Mouse (Mus musculus): ENCODE results near the gene Pcdh17. TPM values are rescaled to one million over a fixed set of nuclear protein-coding genes. Genes with fewer than 3 reads are reported as not detected.

The Pcdh17 gene
- polyA plus RNA-seq, 1 experiment from 2014 or later = 5.7 TPM

DNA sequence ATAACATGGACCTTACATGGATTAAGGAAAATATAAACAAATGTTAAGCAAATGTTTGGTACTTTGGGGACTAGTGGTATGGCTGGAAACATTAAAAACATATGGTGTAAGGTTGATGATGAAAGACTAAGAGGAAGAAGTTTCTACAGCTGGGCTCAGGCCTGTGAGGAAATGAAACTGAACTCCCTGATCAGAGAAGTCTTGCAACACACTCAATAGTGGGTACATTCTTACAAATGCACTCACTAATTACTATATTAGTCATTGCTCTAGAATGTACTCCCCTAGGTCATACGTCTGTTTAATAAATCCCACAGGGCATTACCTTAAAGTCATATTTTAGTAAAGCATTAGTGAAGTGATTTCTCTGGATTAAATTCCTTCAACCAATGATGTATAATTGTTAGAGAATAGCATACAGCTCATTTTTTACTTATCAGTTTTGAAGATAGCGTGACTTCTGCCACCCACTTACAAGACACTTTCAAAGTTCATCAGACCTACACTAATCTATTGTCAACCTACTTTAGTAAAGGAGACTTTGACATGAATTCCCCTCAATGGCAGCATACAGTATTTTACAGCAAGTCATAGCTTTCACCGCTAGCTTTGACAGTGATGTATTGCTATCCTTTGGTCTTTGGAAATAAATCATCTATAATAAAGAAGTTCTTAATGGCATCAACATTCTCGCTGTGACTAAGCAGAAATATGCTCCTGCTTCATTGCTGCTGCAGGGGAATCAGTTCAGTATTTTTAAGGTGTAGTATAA lies 10.9 kb downstream of the Pcdh17 start:
- Histone ChIP-seq H3K36me3 (replicated peaks; ENCODE audit: control insufficient read depth, insufficient read depth, low read depth, low read length) (no peaks in the 10 kb centered on the region), H3K4me2 (ENCODE audit: low read depth, low read length) (no peak overlapping the region), H3K9me3 (replicated peaks; ENCODE audit: control insufficient read depth, low read length) (no peaks in the 10 kb centered on the region), H3K4me1 (ENCODE audit: control insufficient read depth, insufficient read depth, low read length) (no peaks in the 10 kb centered on the region), H3K9ac (replicated peaks; ENCODE audit: low read length) (no peak overlapping the region), H3K27ac (replicated peaks; ENCODE audit: low read depth, low read length) (no peak overlapping the region), H3K27me3 (ENCODE audit: control insufficient read depth, insufficient read depth, low read length) (no peaks in the 10 kb centered on the region), H3K4me3 (ENCODE audit: low read depth, low read length) (no peak overlapping the region)
- WGBS = 60% methylated on average over 4 of the region's 4 CpGs
- no peak for DNase-seq (ENCODE audit: low spot score)
- ATAC-seq (replicated peaks; ENCODE audit: insufficient number of reproducible peaks, low FRiP score, low TSS enrichment, low read depth) = no peak; the same call in 1 of the 2 replicates

DNA sequence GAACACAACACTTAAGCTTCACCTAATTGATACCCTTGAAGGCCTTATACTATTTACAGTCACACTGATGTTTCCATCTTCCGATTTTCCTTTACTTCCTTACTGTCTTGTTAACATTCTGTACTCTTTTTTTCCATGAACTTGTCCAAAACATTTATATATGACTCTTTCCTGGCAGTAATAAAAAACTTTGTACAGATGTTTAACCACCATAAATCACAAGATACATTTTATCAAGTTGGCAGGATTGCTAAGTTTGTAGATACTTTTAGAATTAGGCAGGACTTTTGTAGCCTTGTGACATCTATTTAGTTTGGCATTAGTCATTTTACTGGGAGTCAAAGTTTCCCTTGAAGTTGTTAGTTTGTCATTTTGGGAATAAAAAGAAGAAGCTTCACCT lies 32.1 kb downstream of the Pcdh17 start:
- Histone ChIP-seq H3K4me2 (ENCODE audit: low read depth, low read length) (no peak overlapping the region), H3K9me3 (replicated peaks; ENCODE audit: control insufficient read depth, low read length) (no peaks in the 10 kb centered on the region), H3K9ac (replicated peaks; ENCODE audit: low read length) (no peak overlapping the region), H3K4me1 (ENCODE audit: control insufficient read depth, insufficient read depth, low read length) (no peaks in the 10 kb centered on the region), H3K4me3 (ENCODE audit: low read depth, low read length) (no peak overlapping the region), H3K36me3 (replicated peaks; ENCODE audit: control insufficient read depth, insufficient read depth, low read depth, low read length) (no peaks in the 10 kb centered on the region), H3K27me3 (ENCODE audit: control insufficient read depth, insufficient read depth, low read length) (no peaks in the 10 kb centered on the region), H3K27ac (replicated peaks; ENCODE audit: low read depth, low read length) (no peak overlapping the region)
- no peak for DNase-seq (ENCODE audit: low spot score)
- 72% methylated on average over 1 of the region's 1 CpGs for WGBS
- ATAC-seq (replicated peaks; ENCODE audit: insufficient number of reproducible peaks, low FRiP score, low TSS enrichment, low read depth) = no peak

DNA sequence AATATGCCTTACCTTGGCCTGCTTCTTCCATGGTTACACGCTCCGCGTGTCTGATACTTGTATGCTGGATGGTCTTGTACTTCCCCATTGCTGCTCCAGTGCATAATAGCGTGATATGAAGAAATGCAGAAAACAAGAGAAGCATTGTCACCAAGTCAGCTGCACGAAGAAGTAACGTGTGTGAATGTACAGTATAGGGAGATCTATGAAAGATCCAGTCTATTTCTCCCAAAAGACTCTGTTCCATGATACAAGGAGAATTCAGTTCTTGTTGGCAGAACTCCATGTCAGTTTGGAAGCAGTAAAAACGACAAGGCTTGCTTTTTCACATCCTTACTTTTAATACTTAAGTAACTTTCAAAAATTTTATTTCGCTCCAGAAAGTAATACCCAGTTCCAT lies 33.0 kb downstream of the Pcdh17 start:
- Histone ChIP-seq H3K27me3 (ENCODE audit: control insufficient read depth, insufficient read depth, low read length) (no peaks in the 10 kb centered on the region), H3K4me1 (ENCODE audit: control insufficient read depth, insufficient read depth, low read length) (no peaks in the 10 kb centered on the region), H3K9ac (replicated peaks; ENCODE audit: low read length) (no peak overlapping the region), H3K27ac (replicated peaks; ENCODE audit: low read depth, low read length) (no peak overlapping the region), H3K36me3 (replicated peaks; ENCODE audit: control insufficient read depth, insufficient read depth, low read depth, low read length) (no peaks in the 10 kb centered on the region), H3K9me3 (replicated peaks; ENCODE audit: control insufficient read depth, low read length) (no peaks in the 10 kb centered on the region), H3K4me3 (ENCODE audit: low read depth, low read length) (no peak overlapping the region), H3K4me2 (ENCODE audit: low read depth, low read length) (no peak overlapping the region)
- ATAC-seq (replicated peaks; ENCODE audit: insufficient number of reproducible peaks, low FRiP score, low TSS enrichment, low read depth) (no peak), DNase-seq (ENCODE audit: low spot score) (no peak)
- WGBS = 88% methylated on average over 8 of the region's 8 CpGs

DNA sequence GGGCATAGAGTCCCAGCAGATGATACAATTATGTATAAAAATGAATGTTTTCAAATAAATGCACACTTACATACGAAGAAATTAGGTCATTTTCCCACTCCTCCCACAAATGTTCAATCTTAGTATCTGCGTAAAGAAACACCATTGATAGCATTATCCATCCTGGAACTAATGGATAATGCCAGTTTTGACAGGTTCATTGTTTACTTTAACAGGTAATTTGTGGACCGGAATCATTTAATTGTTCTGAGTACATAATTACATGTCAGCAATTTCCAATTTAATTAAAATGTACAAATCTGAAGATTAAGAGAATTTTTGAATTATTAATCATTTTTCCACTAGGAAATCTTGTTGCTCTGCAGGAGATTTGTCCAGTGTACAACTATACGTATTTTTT lies 33.5 kb downstream of the Pcdh17 start:
- Histone ChIP-seq H3K4me3 (ENCODE audit: low read depth, low read length) (no peak overlapping the region), H3K27ac (replicated peaks; ENCODE audit: low read depth, low read length) (no peak overlapping the region), H3K36me3 (replicated peaks; ENCODE audit: control insufficient read depth, insufficient read depth, low read depth, low read length) (no peaks in the 10 kb centered on the region), H3K9ac (replicated peaks; ENCODE audit: low read length) (no peak overlapping the region), H3K27me3 (ENCODE audit: control insufficient read depth, insufficient read depth, low read length) (no peaks in the 10 kb centered on the region), H3K9me3 (replicated peaks; ENCODE audit: control insufficient read depth, low read length) (no peaks in the 10 kb centered on the region), H3K4me1 (ENCODE audit: control insufficient read depth, insufficient read depth, low read length) (no peaks in the 10 kb centered on the region), H3K4me2 (ENCODE audit: low read depth, low read length) (no peak overlapping the region)
- 75% methylated on average over 4 of the region's 4 CpGs for WGBS
- ATAC-seq (replicated peaks; ENCODE audit: insufficient number of reproducible peaks, low FRiP score, low TSS enrichment, low read depth) (no peak), DNase-seq (ENCODE audit: low spot score) (no peak)

DNA sequence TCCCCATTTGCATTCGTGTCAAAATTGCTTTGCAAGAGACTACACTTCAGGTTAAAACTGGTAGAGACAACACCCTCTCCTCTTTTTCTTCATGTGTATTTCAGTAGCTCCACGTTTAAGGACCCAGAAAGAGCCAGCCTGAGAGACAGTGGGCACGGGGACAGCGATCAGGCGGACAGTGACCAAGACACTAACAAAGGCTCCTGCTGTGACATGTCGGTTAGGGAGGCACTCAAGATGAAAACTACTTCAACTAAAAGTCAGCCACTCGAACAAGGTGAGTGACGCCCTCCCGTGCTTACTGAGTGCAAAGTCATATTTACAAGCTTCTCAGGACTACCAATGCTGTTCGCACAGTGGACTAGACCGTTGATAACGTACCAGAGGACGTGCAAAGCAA lies 34.0 kb downstream of the Pcdh17 start:
- 60% methylated on average over 13 of the region's 13 CpGs for WGBS
- no peak overlapping the region for H3K4me3 ChIP-seq (ENCODE audit: low read depth, low read length)
- no peak overlapping the region for H3K27ac ChIP-seq (replicated peaks; ENCODE audit: low read depth, low read length)
- H3K36me3 ChIP-seq (replicated peaks; ENCODE audit: control insufficient read depth, insufficient read depth, low read depth, low read length) = no peaks in the 10 kb centered on the region
- DNase-seq (ENCODE audit: low spot score) (no peak), ATAC-seq (replicated peaks; ENCODE audit: insufficient number of reproducible peaks, low FRiP score, low TSS enrichment, low read depth) (no peak)
- H3K4me1 ChIP-seq (ENCODE audit: control insufficient read depth, insufficient read depth, low read length) = no peaks in the 10 kb centered on the region
- H3K9me3 ChIP-seq (replicated peaks; ENCODE audit: control insufficient read depth, low read length) = no peaks in the 10 kb centered on the region
- H3K9ac ChIP-seq (replicated peaks; ENCODE audit: low read length) = no peak overlapping the region
- H3K4me2 ChIP-seq (ENCODE audit: low read depth, low read length) = no peak overlapping the region
- no peaks in the 10 kb centered on the region for H3K27me3 ChIP-seq (ENCODE audit: control insufficient read depth, insufficient read depth, low read length)

DNA sequence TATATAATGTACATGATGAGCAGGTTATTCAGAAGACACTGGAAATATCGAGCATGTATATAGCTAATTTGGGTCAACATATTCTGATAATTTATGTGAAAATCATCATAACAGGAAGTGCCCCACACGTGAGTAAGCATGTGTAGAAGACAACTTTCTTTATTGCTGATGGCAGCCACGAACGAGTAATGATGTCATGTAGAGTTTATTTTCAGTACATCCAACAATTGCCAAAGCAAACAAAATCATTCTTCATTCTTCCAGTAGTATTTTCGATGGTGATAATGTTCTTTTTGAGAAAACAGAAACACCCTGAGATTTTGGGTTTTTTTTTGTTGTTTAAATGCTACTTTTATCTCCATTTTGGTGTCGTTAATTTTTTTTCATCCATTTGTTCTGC lies 37.2 kb downstream of the Pcdh17 start:
- ATAC-seq (replicated peaks; ENCODE audit: insufficient number of reproducible peaks, low FRiP score, low TSS enrichment, low read depth) (no peak), DNase-seq (ENCODE audit: low spot score) (no peak)
- H3K9ac ChIP-seq (replicated peaks; ENCODE audit: low read length) = no peak overlapping the region
- no peaks in the 10 kb centered on the region for H3K4me1 ChIP-seq (ENCODE audit: control insufficient read depth, insufficient read depth, low read length)
- H3K27me3 ChIP-seq (ENCODE audit: control insufficient read depth, insufficient read depth, low read length) = no peaks in the 10 kb centered on the region
- no peaks in the 10 kb centered on the region for H3K9me3 ChIP-seq (replicated peaks; ENCODE audit: control insufficient read depth, low read length)
- H3K27ac ChIP-seq (replicated peaks; ENCODE audit: low read depth, low read length) = no peak overlapping the region
- H3K36me3 ChIP-seq (replicated peaks; ENCODE audit: control insufficient read depth, insufficient read depth, low read depth, low read length) = no peaks in the 10 kb centered on the region
- H3K4me2 ChIP-seq (ENCODE audit: low read depth, low read length) = no peak overlapping the region
- no peak overlapping the region for H3K4me3 ChIP-seq (ENCODE audit: low read depth, low read length)
- 80% methylated on average over 6 of the region's 6 CpGs for WGBS

DNA sequence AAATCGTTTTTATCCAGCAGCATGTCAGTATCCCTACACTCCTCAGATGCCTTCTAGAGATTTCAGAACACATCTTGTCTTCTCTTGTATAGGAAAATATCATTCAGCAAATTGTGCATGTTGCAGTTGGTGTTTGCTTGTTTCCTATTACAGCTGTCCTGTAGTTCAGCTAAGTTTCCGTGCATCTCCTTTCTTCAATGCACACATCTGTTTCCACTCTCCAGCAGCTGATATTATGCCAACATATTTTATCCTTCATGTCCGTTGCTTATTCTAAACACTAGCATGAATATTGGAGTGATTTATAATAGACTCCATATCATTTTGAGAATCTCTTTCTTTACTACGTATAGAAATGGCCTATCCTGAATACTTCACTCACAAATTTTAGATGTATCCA lies 41.0 kb downstream of the Pcdh17 start:
- no peak overlapping the region for H3K4me2 ChIP-seq (ENCODE audit: low read depth, low read length)
- ATAC-seq (replicated peaks; ENCODE audit: insufficient number of reproducible peaks, low FRiP score, low TSS enrichment, low read depth) (no peak), DNase-seq (ENCODE audit: low spot score) (no peak)
- 63% methylated on average over 4 of the region's 4 CpGs for WGBS
- no peaks in the 10 kb centered on the region for H3K4me1 ChIP-seq (ENCODE audit: control insufficient read depth, insufficient read depth, low read length)
- no peaks in the 10 kb centered on the region for H3K36me3 ChIP-seq (replicated peaks; ENCODE audit: control insufficient read depth, insufficient read depth, low read depth, low read length)
- H3K9me3 ChIP-seq (replicated peaks; ENCODE audit: control insufficient read depth, low read length) = no peaks in the 10 kb centered on the region
- H3K9ac ChIP-seq (replicated peaks; ENCODE audit: low read length) = no peak overlapping the region
- no peaks in the 10 kb centered on the region for H3K27me3 ChIP-seq (ENCODE audit: control insufficient read depth, insufficient read depth, low read length)
- H3K27ac ChIP-seq (replicated peaks; ENCODE audit: low read depth, low read length) = no peak overlapping the region
- no peak overlapping the region for H3K4me3 ChIP-seq (ENCODE audit: low read depth, low read length)

DNA sequence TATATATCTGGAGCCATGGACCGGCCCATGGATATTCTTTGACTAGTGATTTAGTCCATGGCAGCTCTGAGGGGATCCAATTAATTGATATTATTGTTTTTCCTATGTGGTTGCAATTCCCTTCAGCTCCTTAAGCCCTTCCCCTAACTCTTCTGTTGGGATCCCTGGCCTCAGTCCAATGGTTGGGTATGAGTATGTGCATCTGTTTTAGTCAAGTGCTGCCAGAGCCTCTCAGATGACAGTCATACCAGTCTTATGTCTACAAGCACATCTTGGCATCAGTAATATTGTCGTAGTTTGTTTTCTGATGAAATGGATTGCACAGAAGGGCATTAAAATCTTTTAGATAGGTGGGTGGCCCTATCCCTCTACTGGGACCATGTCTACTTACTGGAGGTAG lies 67.6 kb downstream of the Pcdh17 start:
- DNase-seq (ENCODE audit: low spot score) = no peak
- H3K9ac ChIP-seq (replicated peaks; ENCODE audit: low read length) = no peak overlapping the region
- 93% methylated on average over 2 of the region's 2 CpGs for WGBS
- no peaks in the 10 kb centered on the region for H3K4me1 ChIP-seq (ENCODE audit: control insufficient read depth, insufficient read depth, low read length)
- no peak overlapping the region for H3K4me2 ChIP-seq (ENCODE audit: low read depth, low read length)
- H3K27me3 ChIP-seq (ENCODE audit: control insufficient read depth, insufficient read depth, low read length) = no peaks in the 10 kb centered on the region
- H3K4me3 ChIP-seq (ENCODE audit: low read depth, low read length) = no peak overlapping the region
- H3K36me3 ChIP-seq (replicated peaks; ENCODE audit: control insufficient read depth, insufficient read depth, low read depth, low read length) = no peaks in the 10 kb centered on the region
- H3K27ac ChIP-seq (replicated peaks; ENCODE audit: low read depth, low read length) = no peak overlapping the region
- no peaks in the 10 kb centered on the region for H3K9me3 ChIP-seq (replicated peaks; ENCODE audit: control insufficient read depth, low read length)
- no peak for ATAC-seq (replicated peaks; ENCODE audit: insufficient number of reproducible peaks, low FRiP score, low TSS enrichment, low read depth)
